Mouse (Mus musculus) neural tube, embryonic 10.5 days (tissue): ENCODE measurements around the gene Cacna1d.

Experiments used
- DNase-seq: peaks from one replicate; pipeline ENCODE4 v3.0.0-alpha.2; 2017; ENCODE audit warnings: low spot score; ENCODE audit errors: extremely low spot score

Gene Cacna1d

GRCm38 (mm10) chr14:30033405-30033804 is 457.9 kb downstream of the Cacna1d start:
- no peak for DNase-seq

GRCm38 (mm10) chr14:30027378-30027777 is 463.9 kb downstream of the Cacna1d start:
- DNase-seq, result no peak

- DNase-seq, result no peak
Observed at GRCm38 (mm10) chr14:30024387-30024786, 466.9 kb downstream of the Cacna1d start.

DNA sequence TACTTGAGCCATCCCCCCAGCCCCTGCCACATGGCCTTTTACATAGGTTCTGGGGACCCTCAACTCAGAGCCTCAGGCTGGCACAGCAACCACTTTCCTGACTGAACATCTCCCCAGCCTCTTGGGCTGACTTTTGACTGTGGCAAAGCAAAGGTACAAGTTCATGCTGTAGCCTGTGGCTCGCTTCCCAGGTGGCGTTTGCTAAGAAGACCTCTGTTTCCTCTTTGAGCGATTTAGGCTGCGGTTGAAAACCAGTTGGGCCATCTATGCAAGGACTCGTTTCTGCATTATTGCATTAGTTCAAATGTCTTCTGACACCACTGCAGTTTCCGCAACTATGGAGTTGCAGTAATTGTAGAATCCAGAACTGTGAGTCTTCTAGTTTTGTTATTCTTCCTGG is 468.8 kb downstream of the Cacna1d start:
- no peak for DNase-seq

DNA sequence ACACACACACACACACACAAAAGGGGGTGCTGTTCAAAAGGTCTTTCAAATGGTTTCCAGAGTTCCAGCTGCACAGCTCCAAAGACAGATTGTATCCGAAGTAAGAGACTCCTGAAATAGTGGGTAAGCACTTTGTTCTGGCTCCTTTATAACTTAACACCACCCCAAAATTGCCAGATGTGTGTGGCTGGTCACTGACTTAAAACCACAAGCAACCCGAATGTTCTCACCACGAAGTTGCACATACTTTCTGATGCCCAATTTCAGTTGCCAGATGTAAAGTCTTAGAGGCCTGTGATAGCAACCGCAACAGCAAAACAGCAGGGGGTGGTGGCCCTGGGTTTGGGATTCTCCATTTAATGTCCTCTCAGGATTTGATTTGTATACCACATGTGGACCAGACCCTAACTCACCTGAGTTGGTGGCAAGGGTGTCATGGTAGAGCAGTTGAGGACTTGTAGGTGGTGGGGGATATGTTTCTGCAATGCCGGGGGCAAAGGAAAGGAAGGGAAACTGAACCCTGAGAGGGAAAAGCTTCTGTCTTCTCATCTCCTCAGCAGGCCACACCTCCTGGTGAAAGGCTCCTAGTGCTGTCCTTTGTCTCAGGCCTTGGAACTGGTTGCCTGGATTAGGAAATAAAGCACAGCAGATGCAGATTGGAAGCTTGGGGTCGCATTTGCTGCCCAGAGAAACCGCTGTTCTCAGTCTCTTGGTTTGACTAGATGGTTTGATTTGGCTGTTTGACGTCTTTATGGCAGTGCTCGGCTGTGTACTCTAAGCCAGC is 471.3 kb downstream of the Cacna1d start:
- no peak for DNase-seq

DNA sequence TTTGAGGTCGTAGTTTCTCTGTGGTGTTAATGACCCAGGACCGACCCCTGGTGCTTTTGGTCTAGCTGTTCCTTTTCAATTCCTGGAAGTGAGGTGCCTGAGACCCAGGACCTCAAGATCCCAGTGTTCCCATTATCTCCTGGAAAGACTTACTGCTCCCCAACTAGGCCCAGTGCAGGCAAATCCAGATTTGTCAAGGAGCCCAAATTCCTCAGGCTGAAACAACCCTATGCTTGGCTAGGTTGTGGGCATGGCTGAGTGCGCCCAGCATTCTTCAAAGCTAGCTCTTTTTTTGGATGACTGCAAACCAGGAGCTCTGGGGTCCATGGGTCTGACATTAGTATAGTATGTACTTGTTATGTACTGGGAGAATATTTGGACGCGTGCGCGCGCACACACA is 471.9 kb downstream of the Cacna1d start:
- DNase-seq, result no peak

GRCm38 (mm10) chr14:30018846-30019245 is 472.4 kb downstream of the Cacna1d start:
- no peak for DNase-seq

DNA sequence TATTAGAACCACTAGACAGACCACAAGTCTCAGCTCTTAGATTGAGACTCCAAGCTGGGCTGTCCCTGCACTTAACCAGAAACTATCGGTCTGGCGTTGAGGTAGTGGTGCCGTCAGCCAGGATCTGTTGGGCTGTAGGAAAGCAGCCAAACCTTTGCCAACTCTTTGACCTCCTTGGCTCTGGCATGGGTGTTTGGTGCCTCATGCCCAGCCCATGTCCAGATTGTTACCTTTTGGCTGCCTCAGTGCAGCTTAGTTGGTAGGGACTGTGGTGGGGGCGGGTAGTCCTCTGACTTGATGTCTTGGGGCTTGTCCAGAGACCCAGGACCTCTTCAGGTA is 472.8 kb downstream of the Cacna1d start:
- DNase-seq, result no peak

DNA sequence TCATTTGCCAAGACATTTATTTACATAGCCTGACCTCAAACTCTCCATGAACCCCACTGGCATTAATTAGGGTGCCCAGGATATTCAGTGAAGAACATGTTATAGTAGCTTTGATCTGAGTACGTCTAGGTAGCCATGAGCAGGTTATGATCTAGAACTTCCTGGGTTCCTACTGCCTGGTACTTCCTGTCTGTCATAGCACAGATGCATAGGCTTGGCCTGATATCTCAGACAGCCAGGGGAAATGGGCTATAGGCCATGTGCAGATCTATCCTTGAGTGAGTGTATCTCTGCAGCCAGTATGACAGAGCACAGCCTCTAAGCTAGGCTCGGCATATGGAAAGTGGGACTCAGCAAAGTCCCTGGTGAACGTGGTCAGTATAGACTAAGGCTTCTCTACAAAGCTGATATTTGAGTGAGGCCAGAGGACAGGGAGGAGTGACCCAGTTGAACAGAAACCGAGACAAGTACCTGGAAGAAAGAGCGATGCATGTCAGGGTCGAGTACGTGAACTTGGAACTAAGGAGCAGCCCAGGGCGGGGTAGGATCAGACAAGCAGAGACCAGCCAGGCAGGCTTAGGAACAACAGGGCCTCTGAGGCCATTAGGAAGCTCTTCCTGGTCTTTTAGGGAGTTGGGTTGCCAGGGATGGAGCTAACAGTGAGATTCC is 473.3 kb downstream of the Cacna1d start:
- no peak for DNase-seq

DNA sequence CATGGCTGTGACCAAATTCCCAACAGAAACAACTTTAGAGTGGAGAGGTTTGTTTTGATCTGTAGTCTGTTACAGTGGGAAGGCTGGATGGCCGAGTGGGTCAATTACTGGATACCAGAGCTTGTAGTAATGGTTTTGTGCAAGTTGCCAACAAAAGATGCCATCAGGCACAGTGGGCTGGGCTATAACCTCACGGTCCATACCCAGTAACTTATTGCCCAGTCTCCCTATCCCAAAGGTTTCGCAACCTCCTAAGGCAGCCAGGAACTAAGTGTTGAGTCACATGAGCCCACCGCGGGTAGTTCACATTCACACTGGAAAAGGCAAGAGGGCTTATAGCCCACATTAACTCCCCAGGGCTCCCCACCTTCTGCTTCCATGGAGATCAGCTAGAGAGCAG is 474.6 kb downstream of the Cacna1d start:
- no peak for DNase-seq

GRCm38 (mm10) chr14:30015008-30015407 is 476.2 kb downstream of the Cacna1d start:
- DNase-seq, result no peak

- DNase-seq, result no peak
Observed at GRCm38 (mm10) chr14:30014487-30014886, 476.8 kb downstream of the Cacna1d start.

GRCm38 (mm10) chr14:30011886-30012560 is 479.2 kb downstream of the Cacna1d start:
- no peak for DNase-seq

DNA sequence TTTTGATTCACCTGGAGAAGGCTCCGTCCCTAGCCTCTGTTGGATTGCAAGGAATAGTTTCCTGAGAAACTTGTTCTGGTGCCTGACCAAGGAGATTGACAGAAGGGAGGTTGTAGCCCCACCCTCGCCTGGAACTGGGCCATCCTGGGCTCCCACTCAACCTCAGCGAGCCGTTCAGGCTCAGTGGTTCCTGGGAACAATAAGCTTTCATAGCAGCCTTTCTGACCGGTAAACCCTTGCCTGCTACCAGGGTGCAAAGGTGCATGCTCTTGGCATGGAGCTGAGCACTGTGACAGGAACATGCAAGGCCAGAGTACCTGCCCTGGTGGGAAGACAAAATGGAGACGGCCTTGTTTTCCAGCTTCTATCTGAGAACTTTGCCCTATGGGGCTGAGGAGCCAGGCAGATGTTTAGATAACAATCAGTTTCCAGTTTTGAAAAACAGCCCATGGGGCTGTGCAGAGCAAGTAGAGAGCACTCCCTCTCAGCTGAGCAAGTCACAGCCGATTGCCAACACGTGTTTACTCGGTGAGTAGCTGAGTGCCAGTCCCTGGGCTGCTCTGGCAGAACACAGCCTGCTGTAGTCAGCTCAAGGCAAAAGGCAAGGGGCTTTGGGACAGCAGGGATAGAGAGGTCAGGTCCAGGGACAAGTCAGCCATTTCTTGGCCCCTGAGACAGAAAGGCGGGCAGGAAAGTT is 481.2 kb downstream of the Cacna1d start:
- no peak for DNase-seq

GRCm38 (mm10) chr14:30008733-30009575 is 482.3 kb downstream of the Cacna1d start, which contains the start of the genes Il17rb and Chdh:
TSS of gene Il17rb (minus strand) at chr14:30008896.
TSS of gene Chdh (plus strand) at chr14:30009023.
- peak; percentile 54 for DNase-seq

- DNase-seq, result no peak
Observed at GRCm38 (mm10) chr14:29999475-29999811, 491.8 kb downstream of the Cacna1d start.

GRCm38 (mm10) chr14:29998747-29999474 is 492.3 kb downstream of the Cacna1d start:
- no peak for DNase-seq

- DNase-seq, result no peak
Observed at GRCm38 (mm10) chr14:29997345-29997744, 493.9 kb downstream of the Cacna1d start.

DNA sequence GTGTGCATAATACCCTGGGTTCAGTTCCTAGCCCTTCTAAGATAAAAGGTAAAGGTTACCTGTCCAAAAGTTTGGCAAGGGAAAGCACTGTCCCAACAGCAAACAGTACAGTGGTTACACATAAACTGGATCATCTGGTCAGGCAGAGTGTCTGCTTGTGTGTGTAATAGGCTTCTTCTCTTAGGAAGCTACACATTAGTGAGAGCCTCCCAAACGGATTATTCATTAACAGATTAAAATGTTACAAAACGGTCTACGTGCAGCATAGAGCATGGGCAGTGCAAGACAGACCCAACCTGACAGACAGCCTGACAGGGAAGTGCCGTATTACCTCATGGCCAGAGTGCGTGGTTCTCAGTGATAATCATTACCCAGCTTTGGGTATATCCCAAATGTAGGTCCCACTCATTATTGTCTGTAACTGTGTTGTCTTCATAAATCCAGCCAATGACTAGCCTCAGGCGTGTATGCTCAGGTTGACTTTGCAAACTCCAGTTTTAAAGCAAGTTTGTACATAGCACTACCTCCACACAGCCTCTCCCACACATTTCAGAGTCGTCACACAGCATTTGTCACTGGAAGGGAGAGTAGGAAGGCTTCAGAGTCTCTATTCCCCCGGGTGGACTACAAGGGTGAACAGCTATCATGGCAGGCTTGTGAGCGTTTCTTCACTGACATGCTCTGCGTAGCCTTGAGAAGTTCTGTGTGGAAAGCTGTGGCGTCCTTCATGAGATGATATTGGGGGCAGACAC is 495.1 kb downstream of the Cacna1d start:
- no peak for DNase-seq

DNA sequence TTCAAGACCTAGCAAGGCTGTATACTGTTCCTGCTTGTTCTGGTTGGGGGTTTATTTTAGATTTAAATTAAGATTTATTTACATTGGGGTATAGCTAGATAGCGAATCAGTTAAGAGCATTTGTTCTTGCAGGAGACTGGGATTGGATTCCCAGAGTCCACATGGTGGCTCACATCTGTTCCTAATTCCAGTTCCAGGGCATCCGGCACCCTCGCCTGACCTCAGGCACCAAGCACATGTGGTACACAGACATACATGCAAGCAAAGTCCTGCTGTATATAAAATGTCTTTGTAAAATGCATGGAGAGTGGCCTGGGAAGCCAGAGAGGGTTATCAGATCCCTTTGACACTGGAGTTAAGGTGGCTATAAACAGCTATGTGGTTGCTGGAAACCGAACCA is 496.3 kb downstream of the Cacna1d start:
- peak; percentile 44 for DNase-seq
